Mouse (Mus musculus) neural tube, embryonic 10.5 days (tissue): Measurements from ENCODE around the gene Fbxl3.
A peak's percentile ranks its signal among the peaks of the same experiment; 100 is the strongest.

Experiments used
- DNase-seq: peaks from one replicate; pipeline ENCODE4 v3.0.0-alpha.2; 2017; ENCODE audit warnings: low spot score; ENCODE audit errors: extremely low spot score

Fbxl3 gene

DNA sequence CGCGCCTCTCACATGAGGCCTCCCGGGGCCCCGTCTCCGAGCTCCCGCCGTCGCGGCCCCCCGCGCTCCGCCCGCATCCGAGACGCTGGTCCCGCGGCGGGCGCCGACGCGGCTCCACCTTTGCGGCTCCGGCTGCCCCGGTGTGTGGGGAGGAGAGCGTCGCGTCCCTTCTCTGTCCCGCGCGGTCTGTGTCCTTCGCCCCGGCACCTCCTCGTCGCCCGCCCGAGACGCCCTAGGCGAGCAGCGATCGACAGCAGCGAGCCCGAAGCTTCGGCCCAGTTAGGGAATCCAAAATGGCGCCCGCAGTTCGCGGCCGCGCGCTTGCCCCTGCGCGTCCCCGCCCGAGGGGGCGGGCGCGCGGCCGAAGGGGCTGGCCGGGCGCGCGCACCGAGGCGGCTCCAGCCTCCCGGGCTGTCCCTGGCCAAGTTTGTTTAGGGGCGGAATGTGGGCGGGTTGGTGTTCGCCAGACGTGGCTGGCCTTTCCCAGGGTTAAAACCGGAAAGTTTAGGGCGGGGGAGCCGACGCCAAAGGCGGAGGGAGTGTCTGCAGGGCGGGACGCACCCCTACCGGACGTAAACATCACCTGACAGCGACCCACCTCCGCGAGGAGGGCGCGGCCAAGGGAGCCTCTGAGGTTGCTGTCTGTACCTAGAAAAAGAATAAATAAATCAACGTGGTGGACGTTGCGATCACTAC lies at the start of gene Fbxl3:
Gene Fbxl3 (minus strand): TSS at position 329 of the 696 bp plus-strand sequence.
- peak; percentile 86 for DNase-seq

DNA sequence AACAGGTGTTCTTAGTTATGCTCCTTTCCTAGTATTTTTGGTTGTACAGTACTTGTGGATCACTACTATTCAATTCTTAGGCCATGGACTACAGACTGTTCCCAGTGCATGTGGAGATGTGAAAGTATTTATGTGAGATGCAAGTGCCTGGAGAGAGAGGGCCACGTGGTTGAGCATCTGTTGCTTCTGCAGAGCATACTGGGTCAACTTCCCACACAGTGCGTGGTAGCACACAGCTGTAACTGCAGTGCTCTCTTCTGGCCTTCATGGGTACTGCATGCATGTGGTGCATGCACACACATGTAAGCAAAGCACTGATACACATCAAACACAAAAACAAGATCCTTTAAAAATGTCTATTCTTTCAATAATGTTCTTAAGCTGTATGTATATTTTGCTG lies 32.6 kb upstream of the Fbxl3 start:
- DNase-seq, result no peak

DNA sequence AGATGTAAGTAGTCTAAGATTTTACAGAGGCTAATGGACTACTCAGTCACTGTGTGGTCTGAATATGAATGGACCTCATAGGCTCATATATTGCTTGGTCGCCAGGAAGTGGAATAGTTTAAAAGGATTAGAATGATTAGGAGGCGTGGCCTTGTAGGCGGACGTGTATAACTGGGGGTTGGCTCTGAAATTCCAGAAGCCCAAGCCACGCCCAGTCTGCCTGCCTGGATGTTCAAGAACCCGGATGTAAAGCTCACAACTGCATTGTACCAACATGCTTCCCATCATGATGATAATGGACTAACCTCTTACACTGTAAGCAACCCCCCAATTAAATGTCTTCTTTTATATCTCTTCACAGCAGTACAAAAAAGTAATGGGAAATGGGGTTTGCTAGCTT lies 26.4 kb upstream of the Fbxl3 start:
- no peak for DNase-seq

DNA sequence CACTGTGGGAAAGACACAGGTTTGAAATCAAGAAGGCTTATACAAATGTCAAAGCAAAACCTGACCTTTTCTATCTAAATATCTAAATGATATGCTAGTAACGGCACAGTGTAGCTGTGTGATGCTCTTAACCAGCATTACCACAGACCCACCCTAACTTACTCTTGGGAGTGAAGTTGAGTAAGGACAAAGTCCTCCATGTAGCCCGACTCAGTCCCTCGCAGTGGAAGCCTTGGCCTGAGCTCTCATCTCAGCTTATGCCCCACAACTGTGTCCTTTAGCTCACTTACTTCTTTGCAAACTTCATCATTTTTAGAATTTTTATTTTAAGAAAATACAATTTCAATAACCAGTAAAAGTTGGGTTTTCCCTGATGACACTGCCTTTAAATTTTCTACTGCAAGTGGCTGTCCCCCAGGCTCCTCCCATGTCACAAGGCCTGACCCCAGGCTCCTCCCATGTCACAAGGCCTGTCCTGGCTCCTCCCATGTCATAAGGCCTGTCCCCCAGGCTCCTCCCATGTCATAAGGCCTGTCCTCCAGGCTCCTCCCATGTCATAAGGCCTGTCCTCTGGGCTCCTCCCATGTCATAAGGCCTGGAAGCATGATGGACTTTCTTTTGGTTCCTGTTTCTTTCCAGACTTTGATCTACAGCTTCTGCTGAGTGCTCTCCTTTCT lies 15.8 kb upstream of the Fbxl3 start:
- no peak for DNase-seq

DNA sequence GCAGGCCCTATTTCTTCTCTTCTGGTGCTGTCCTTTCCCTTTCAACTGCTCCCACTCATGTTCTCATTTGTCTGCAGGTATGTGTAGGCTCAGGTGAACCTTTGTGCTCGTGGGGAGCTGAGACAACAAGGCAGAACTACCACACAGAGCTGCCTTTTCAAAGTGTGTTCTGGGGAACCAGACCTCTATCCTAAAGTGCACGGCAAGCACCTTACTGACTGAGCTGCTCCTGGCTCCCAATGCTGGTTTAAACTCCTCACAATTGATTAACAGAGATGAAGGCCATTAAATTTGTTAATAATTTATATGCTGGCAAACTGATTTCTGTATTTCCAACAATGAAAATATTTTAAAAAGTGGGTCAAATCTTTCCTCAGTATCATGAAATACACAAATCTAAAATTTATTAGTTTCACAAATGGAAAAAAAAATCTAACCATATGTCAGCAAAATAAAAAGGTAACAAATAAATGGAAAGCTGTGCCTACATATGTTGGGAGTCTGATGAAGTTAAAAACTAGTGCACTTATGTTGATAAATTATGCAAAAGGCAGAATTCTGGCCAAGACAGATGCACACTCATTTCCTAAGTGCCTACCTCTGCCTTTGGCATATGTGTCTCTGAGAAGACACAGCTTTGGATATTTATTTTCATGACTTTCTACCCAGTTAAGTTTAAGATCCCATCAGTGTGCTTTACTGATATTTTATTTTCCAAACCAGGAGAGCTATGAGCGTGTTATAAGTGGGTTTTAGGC lies 13.4 kb upstream of the Fbxl3 start:
- DNase-seq, result no peak

DNA sequence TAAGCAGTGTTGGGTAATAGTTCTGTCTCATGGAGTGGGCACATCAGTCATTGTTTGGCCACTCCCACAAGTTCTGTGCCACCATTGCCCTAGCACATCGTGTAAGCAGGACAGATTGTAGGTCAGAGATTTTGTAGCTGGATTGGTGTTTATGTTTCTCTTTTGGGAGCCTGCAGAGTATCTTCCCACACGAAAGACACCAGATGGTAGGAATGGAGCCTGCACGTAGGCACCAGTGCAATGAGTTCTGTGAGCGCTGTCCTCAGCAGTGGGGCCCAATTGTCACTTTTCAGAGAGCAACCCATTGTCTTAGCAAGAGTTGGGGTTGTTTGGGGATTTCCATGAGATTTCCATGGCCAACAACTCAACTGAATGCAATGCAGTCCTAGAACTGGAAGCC lies 10.6 kb upstream of the Fbxl3 start:
- DNase-seq, result no peak

DNA sequence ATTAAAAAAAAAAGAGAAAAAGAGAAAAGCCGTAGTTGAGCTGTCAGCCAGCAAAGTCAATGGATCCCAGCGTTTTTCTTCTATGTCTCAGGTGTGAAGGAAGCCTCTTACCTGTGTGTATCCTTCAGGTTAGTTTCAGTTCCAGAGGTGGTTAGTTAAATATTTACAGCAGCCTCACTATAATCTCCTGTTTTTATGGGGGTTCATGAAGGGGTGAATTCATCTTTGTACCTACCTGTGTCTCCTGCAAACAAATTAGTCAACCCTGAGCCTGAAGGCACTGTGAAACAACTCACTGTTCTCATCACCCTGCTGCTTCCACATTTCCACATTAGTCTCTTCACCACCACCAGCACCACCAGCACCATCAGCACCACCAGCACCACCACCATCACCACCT lies 6.9 kb upstream of the Fbxl3 start:
- no peak for DNase-seq

DNA sequence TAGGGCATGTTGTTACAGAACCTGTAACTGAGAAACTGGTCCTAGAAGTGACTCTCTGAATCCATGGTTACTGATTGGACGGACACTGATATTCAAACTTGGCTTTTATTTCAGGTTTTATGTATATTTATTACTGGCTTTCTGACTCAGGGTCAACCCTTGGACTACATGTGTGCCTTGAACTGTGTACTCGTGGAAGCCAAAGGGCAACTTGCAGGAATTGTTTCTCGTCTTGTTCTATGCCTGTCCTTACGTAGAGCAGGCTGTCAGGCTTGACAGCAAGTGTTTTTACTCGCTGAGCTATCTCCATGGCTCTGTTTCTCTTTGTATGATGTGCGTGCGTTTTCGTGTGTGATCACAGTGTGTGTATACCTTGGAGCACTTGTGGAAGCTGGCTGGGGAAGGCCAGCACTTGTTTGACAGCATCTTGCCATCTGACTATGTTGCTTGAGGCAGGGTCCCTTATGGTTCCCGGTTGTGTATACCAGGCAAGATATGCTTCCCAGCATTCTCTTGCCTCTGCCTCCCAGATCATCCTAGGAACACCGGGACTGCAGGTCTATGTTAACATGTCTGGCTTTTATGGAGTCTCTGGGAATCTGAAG lies 3.5 kb upstream of the Fbxl3 start:
- no peak for DNase-seq

DNA sequence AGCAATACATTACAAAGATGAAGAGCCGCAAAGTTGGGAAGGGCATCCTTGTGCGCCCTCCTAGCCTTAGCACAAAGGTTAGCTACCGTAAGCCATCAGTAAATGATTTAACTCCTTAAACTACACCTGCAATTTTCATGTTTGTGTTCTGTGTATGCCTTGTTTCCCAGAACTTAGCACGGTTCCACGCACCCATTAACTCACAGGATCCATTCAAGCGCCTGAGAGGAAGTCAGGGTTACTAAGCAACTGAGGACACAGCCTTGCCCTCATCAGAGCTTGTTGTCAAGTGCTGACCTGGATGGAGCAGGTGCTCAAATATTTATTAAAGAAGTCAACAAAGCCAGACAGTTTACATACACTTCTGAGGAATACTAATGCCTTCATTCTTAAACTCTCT lies 2.9 kb upstream of the Fbxl3 start:
- DNase-seq, result no peak

DNA sequence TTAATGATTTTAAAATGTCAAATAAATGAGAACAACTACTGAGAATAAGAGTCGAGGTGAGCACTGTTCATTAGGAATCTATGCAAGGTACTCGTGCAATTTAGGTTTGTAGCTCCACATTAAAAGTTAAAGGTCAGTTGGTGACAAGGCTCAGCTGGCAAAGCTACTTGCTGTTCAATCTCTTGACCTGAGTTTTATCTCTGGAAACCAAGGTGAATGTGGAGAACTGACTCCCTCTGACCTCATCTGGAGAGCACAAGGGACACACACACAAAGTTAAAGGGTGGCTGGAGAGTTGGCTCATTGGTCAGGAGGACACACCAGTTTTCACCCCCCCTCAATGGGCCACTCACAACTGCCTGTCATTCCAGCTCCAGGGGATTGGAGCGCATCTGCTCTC lies 1.8 kb upstream of the Fbxl3 start:
- no peak for DNase-seq

DNA sequence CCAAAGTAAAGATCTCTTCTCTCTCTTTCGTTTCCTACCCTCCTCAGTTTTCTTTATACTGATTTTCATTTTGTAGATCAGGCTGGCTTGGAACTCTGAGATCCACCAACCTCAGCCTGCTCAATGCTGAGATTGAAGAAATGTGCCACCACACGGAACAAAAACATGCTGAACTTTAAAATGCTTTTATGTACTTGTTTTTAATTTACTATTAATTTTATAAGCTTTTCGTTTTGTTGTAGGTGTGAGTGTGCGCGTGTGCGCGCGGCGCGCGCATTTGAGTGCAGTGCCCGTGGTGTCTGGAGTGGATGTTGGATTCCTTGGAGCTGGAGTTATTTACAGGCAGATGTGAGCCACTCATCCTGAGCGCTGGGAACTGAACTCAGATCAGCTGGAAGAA lies 930 bp upstream of the Fbxl3 start:
- DNase-seq, result no peak

DNA sequence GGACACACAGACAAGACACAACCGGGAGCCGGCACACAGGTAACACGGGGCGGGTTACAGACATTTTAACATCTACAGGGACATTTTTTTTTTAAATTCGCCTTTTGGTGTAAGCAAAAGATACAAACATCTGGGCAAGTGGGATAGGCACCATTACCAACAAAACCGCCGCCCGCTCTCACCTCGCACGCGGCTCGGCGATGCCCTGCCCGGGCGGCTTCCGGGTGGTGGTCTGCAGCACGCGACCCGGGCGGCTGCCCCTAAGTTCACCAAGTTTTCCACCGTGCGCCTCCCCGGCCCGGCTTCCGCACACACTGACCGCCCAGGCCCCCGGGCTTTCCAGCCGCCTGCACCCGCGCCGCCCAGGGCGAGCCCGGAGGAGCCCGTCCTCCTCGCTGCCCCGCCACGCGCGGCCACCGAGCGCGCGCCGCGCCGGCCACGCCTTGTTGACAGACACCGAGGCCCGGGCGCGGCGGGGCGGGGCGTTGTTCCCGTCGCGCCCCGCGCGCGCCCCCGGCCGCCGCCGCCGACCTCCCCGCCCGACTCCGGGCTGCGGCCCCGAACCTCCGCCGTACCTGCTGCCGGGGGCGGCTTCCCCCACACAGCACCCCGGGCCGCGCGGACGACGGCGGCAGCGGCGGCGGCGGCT lies 655 bp downstream of the Fbxl3 start:
- peak; percentile 84 for DNase-seq

DNA sequence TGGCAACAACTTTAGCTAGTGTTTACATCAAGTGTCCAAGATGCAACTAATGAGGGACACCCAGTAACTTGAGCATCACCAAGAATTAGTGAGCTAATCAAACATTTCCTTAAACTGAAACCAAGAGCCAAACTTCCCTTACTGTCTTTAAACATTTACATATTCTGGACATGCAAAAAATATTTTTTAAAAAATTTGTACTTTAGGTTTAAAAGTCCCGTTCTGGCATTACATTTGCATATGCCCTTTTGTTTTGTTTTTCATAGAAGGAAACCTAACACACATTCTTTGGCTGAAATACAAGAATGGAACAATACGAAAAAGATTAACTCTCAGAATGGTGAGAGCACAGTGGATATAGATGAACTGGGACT lies 1.2 kb downstream of the Fbxl3 start:
- DNase-seq, result no peak

DNA sequence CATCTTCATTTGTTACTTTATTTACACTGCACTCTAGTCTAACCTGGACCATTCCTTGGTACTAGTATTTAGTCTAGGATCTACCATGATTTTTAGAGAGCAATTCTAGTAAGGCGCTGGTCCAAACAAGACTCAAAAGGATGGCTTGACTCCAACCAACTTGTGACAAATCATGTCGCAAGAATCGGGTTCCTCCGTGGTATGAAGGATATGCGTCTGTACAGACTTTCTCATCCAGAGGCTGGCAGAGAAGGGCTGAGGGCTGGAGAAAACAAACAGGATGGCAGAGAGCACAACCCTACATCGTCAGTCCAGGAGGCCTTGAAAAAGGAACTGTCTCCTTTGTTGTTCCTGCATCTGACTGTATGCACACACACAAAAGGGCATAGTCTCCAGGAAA lies 2.7 kb downstream of the Fbxl3 start:
- no peak for DNase-seq

DNA sequence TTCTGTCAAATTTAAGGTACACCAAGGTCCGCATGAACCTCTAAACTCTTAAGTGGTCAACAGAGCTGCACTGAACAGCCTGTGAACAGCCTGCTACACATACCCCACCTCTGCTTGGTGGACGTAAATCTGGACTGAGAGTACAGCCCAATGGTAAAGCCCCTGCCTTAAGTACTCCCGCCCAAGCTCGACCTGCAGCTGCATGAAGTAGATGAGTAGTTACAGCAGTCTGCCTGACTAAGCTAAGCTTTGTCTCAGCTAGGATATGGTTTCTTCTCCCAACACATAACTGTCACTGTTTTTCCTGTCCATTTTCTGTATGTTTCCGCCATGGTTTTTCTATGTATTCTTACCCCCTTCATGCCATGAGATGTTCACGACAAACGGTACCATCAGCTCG lies 3.5 kb downstream of the Fbxl3 start:
- DNase-seq, result no peak

DNA sequence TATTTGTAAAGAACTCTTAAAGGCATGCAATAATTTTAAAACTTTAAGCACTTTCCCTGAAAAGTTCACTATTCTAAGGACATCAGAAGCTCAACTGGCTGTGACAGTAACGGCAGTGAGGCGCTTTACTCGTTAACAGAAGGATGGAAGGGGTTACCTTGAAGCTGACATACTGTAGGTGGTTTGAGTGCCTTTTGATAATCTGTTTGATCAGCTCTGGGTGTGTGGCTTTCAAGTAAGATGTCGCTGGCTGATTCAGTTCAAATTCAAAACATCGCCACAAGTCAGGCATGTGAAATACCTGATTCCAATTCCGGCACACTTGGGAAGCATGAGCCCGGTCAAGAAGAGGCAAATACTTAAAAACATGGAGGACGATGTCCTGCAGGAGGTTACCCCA lies 4.3 kb downstream of the Fbxl3 start:
- DNase-seq, result no peak

DNA sequence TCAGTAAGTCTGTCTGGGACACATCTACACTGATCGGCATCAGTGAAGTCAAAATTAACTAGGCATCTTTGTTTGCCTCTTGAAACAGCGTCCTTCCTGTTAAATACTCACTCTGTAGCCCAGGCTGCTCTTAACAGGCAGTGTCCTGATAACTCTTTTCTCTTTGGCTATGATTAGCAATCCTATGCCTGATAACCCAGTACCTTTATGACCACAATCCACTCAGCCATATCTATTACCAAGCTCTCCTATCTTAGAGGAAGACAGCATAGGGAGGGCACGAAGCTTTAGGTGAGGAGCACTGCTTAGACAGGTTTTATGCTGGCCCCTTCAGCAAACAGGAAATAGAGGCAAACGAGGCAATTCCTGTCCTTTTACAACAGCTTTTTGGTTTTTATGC lies 5.7 kb downstream of the Fbxl3 start:
- no peak for DNase-seq

DNA sequence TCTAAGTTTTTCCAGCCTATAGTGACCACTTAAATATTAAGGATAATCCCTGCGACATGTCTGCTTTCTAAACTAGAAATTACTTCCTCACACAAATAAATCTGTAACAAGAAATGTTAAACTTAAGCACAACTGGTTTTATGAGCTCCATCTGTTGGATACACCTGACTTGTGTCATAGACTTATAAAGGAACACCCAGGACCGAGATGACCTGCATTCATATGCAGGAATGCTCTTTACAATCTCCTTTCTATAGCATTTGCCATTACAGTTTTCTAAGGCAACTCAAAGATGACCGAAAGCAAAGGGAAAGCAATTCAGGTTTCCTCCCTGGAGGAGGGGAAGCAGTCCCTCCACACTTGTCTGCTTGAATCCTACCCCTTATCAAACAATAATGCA lies 6.1 kb downstream of the Fbxl3 start:
- DNase-seq, result no peak

DNA sequence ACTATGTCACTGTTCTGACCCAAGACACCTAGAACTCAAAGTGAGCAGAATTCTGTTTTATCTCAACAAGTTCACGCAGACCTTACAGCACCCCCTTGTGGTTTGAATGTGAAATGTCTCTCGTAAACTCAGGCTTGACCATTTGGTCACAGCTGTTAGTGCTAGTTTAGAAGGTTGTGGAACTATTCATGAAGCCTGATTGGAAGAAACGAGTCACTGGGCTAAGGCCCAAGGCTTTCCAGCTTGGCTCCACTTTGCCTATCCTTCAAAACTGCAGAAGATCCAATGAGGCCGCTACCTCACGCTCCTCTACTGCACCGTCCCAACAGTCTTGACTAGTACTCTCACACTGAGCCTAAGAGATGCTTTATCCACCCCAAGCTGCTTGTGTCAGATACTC lies 10.7 kb downstream of the Fbxl3 start:
- DNase-seq, result peak; percentile 32

DNA sequence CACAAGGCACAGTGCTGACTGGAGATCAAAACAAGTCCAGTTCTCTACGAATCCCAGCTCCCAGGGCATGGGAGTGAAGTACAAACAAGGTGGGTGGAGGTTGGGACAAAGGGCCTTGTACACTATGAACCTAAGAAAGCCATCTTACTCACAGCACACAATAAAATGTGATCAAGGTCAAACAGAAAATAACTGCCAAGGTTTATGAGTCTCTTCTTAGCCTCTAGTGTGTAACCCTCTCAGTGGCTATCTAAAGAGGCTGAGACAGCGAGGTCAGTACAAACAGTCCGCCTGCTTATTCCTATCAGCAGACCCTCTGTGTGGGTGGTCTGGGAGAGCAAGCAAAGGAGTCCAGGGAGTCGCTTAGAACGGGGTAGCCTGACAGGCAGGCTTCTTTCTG lies 11.5 kb downstream of the Fbxl3 start:
- no peak for DNase-seq

DNA sequence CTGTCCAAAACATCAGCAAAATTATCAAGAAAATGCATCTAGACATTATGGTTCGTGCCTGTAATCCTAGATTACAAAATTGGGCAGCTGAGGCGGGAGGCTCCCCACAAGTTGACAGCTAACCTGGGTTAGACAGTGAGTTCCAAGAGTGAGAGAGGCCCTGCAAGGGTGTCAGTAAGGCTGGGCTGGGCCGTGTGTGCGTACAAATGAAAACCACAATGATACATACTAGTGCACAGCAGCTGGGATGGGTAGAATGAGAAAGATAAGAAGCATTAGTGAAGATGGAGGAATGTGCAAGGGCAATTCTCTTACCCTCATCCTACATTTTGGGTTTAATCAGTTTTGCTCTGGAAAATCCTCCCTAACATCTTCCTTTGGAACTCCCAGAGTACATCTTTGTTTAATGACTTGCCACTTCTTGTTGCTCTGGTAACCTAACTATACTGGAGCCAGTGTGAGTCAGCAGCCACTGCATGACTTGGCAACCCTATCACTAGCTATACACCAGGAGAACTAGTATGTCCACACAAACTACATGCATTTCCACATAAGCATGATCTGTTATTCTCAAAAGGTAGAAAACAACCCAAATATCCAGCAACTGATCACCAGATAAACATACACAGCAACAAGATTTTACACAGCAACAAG lies 12.6 kb downstream of the Fbxl3 start:
- no peak for DNase-seq
